Mouse (Mus musculus) limb, embryonic 11.5 days (tissue): ENCODE data around the gene Tmem182. TPM values are rescaled to one million over a fixed set of nuclear protein-coding genes. Genes with fewer than 3 reads are reported as not detected.
A peak's percentile ranks its signal among the peaks of the same experiment; 100 is the strongest.

ENCODE experiments used
- ATAC-seq: fragments of 200-750 bp; cut with Nextera tagmentation; 2 replicates; pipeline ENCODE4 v1.8.0; 2017; ENCODE audit warnings: low read depth; ENCODE audit not compliant: insufficient number of reproducible peaks, low FRiP score, low TSS enrichment
- DNase-seq: peaks from one replicate; pipeline ENCODE4 v3.0.0-alpha.2; 2015; ENCODE audit warnings: low spot score
- H3K27ac ChIP-seq: fragments of 300-500 bp; sonication (generic); replicated peaks from 2 replicates; pipeline ENCODE4 v1.5.1; 2014; ENCODE audit warnings: low read depth, mild to moderate bottlenecking, low read length
- H3K27me3 ChIP-seq: fragments of 300-500 bp; sonication (generic); 2 replicates; pipeline ENCODE4 v1.6.1; 2014; ENCODE audit warnings: mild to moderate bottlenecking, low read length, mixed read lengths; ENCODE audit not compliant: control insufficient read depth, insufficient read depth
- H3K36me3 ChIP-seq: fragments of 300-500 bp; sonication (generic); 2 replicates; pipeline ENCODE4 v1.6.1; 2014; ENCODE audit warnings: mild to moderate bottlenecking, low read length, moderate library complexity, mixed read lengths; ENCODE audit not compliant: control insufficient read depth, insufficient read depth
- H3K4me1 ChIP-seq: fragments of 300-500 bp; sonication (generic); 2 replicates; pipeline ENCODE4 v1.6.1; 2014; ENCODE audit warnings: low read length, mixed read lengths; ENCODE audit not compliant: control insufficient read depth, insufficient read depth
- H3K4me2 ChIP-seq: fragments of 300-500 bp; sonication (generic); 2 replicates; pipeline ENCODE4 v1.6.1; 2014; ENCODE audit warnings: low read depth, mild to moderate bottlenecking, moderate library complexity; ENCODE audit not compliant: severe bottlenecking
- H3K4me3 ChIP-seq: fragments of 300-500 bp; sonication (generic); 2 replicates; pipeline ENCODE4 v1.5.1; 2014; ENCODE audit warnings: low read depth, low read length
- H3K9ac ChIP-seq: fragments of 300-500 bp; sonication (generic); 2 replicates; pipeline ENCODE4 v1.6.1; 2014; ENCODE audit warnings: mild to moderate bottlenecking, low read length
- H3K9me3 ChIP-seq: fragments of 300-500 bp; sonication (generic); 2 replicates; pipeline ENCODE4 v1.6.1; 2016; ENCODE audit warnings: low read length; ENCODE audit not compliant: control insufficient read depth
- WGBS: fragments of 180-500 bp; shearing (Covaris S2); extraction: QIAGEN DNeasy Blood & Tissue Kit; methylation state at CpG from one replicate; pipeline ENCODE4 v1.1.7; 2014; 5-methylcytosine and 5-hydroxymethylcytosine counted together
- polyA plus RNA-seq: library from polyadenylated mRNA; unstranded; fragments of >200 nt; fragmentation: Nextera tagmentation; extraction: Ambion mirVana; gene quantifications from 2 replicates; pipeline ENCODE4 v1.2.1, GENCODE M21; 2014

Tmem182 gene
- polyA plus RNA-seq, 1 experiment from 2014 or later, result 0.11 TPM

GRCm38 (mm10) chr1:40856846-40857636 lies 51.6 kb downstream of the Tmem182 start:
- H3K4me2 ChIP-seq, result no peak overlapping the region
- no peak overlapping the region for H3K9ac ChIP-seq
- no peak overlapping the region for H3K4me3 ChIP-seq
- no peaks in the 10 kb centered on the region for H3K27me3 ChIP-seq
- no peaks in the 10 kb centered on the region for H3K36me3 ChIP-seq
- no peak for ATAC-seq
- DNase-seq, result no peak
- no peaks in the 10 kb centered on the region for H3K9me3 ChIP-seq
- no peaks in the 10 kb centered on the region for H3K4me1 ChIP-seq
- WGBS, result 60% methylated on average over 4 of the region's 4 CpGs
- H3K27ac ChIP-seq, result no peak overlapping the region

- H3K4me1 ChIP-seq, result no peaks in the 10 kb centered on the region
- H3K27me3 ChIP-seq, result no peaks in the 10 kb centered on the region
- H3K9ac ChIP-seq, result no peak overlapping the region
- ATAC-seq (no peak), DNase-seq (no peak)
- H3K4me3 ChIP-seq, result no peak overlapping the region
- H3K36me3 ChIP-seq, result no peaks in the 10 kb centered on the region
- no peaks in the 10 kb centered on the region for H3K9me3 ChIP-seq
- H3K27ac ChIP-seq, result no peak overlapping the region
- WGBS, result 78% methylated on average over 6 of the region's 6 CpGs
- no peak overlapping the region for H3K4me2 ChIP-seq
These were observed 59.6 kb downstream of the Tmem182 start for GRCm38 (mm10) chr1:40865043-40865442.

GRCm38 (mm10) chr1:40867106-40867505 lies 61.7 kb downstream of the Tmem182 start:
- ATAC-seq, result no peak
- Histone ChIP-seq H3K27ac (no peak overlapping the region), H3K27me3 (no peaks in the 10 kb centered on the region), H3K4me1 (no peaks in the 10 kb centered on the region), H3K9ac (no peak overlapping the region), H3K9me3 (no peaks in the 10 kb centered on the region), H3K4me2 (no peak overlapping the region), H3K4me3 (no peak overlapping the region), H3K36me3 (no peaks in the 10 kb centered on the region)
- DNase-seq, result no peak
- 79% methylated on average over 3 of the region's 3 CpGs for WGBS

DNA sequence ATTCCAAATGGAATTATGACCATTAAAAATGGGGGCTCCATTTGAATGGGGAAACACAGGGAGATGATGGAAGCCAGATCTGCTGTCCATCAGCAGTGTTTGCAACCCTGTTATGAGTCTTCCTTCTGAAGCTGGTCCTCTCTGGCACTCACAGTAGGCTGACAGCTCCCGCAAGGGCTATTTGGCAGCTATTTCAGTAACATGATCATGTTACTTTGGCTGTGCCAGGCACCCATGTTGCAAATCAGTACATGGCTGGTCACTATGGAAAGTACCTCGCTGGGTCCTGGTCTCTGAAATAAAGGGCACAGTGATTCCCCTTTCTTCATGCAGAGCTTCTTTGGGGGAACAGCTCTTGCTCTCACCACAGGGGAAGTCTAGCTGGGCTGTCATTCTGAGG lies 62.2 kb downstream of the Tmem182 start:
- ATAC-seq (no peak), DNase-seq (no peak)
- H3K27me3 ChIP-seq, result no peaks in the 10 kb centered on the region
- H3K9ac ChIP-seq, result no peak overlapping the region
- H3K4me2 ChIP-seq, result no peak overlapping the region
- 87% methylated on average over 2 of the region's 2 CpGs for WGBS
- no peak overlapping the region for H3K4me3 ChIP-seq
- no peaks in the 10 kb centered on the region for H3K36me3 ChIP-seq
- H3K4me1 ChIP-seq, result no peaks in the 10 kb centered on the region
- no peaks in the 10 kb centered on the region for H3K9me3 ChIP-seq
- no peak overlapping the region for H3K27ac ChIP-seq

GRCm38 (mm10) chr1:40873760-40874455 lies 68.5 kb downstream of the Tmem182 start:
- H3K4me1 ChIP-seq, result no peaks in the 10 kb centered on the region
- H3K4me2 ChIP-seq, result no peak overlapping the region
- no peak overlapping the region for H3K4me3 ChIP-seq
- WGBS, result 76% methylated on average over 10 of the region's 10 CpGs
- ATAC-seq (no peak), DNase-seq (no peak)
- no peak overlapping the region for H3K9ac ChIP-seq
- no peaks in the 10 kb centered on the region for H3K9me3 ChIP-seq
- no peaks in the 10 kb centered on the region for H3K27me3 ChIP-seq
- no peak overlapping the region for H3K27ac ChIP-seq
- H3K36me3 ChIP-seq, result no peaks in the 10 kb centered on the region

GRCm38 (mm10) chr1:40874456-40875375 lies 69.3 kb downstream of the Tmem182 start:
- no peaks in the 10 kb centered on the region for H3K36me3 ChIP-seq
- no peaks in the 10 kb centered on the region for H3K9me3 ChIP-seq
- no peak for DNase-seq
- no peak overlapping the region for H3K9ac ChIP-seq
- no peaks in the 10 kb centered on the region for H3K4me1 ChIP-seq
- H3K27me3 ChIP-seq, result no peaks in the 10 kb centered on the region
- no peak overlapping the region for H3K4me3 ChIP-seq
- 84% methylated on average over 26 of the region's 26 CpGs for WGBS
- no peak overlapping the region for H3K27ac ChIP-seq
- no peak for ATAC-seq
- no peak overlapping the region for H3K4me2 ChIP-seq

DNA sequence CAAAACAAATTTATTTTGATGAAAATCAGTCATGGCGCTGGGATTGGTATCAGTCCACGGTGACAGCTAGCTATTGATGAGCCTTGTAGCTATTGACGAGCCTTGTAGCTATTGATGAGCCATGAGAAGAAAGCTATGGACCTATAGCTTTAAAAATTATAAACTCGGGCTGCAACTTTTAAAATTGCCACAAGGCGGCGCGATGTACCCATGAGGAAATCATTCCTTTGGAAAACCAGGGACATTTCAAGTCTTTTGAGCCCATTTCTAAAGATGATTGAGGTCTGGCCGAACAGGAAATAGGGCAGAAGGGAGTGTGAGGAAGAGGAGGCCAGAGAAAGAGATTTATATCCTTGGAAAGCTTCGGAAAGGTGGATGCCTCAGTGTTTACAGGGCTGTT lies 73.7 kb downstream of the Tmem182 start:
- Histone ChIP-seq H3K36me3 (no peaks in the 10 kb centered on the region), H3K4me1 (no peaks in the 10 kb centered on the region), H3K9ac (no peak overlapping the region), H3K27ac (no peak overlapping the region), H3K4me3 (no peak overlapping the region), H3K4me2 (no peak overlapping the region), H3K27me3 (no peaks in the 10 kb centered on the region), H3K9me3 (no peaks in the 10 kb centered on the region)
- DNase-seq (peak; percentile 79), ATAC-seq (no peak)
- WGBS, result 22% methylated on average over 9 of the region's 9 CpGs

- Histone ChIP-seq H3K9me3 (no peaks in the 10 kb centered on the region), H3K4me1 (no peaks in the 10 kb centered on the region), H3K36me3 (no peaks in the 10 kb centered on the region), H3K4me2 (no peak overlapping the region), H3K27ac (no peak overlapping the region), H3K27me3 (no peaks in the 10 kb centered on the region), H3K4me3 (no peak overlapping the region), H3K9ac (no peak overlapping the region)
- no peak for ATAC-seq
- WGBS, result 81% methylated on average over 6 of the region's 6 CpGs
- DNase-seq, result no peak
These were observed 74.1 kb downstream of the Tmem182 start for GRCm38 (mm10) chr1:40879526-40879925.
